Mouse (Mus musculus) ES-Bruce4 (cell line): ENCODE results near the gene Man1c1.

Experiments
- EP300 ChIP-seq: IDR thresholded peaks from 2 replicates; pipeline ENCODE4 v1.6.1; 2011; ENCODE audit warnings: low read depth, low read length; ENCODE audit not compliant: insufficient read depth
- POLR2A ChIP-seq: IDR thresholded peaks from one replicate; pipeline ENCODE4 v1.8.1; 2011; ENCODE audit warnings: low read length; ENCODE audit not compliant: insufficient read depth

GRCm38 (mm10) chr4:134745900-134746661 is 42.0 kb upstream of the Man1c1 start:
- TF ChIP-seq POLR2A = no peak
- no peak for TF ChIP-seq EP300
